Mouse (Mus musculus): ENCODE results near the gene Reg3b. TPM values are rescaled to one million over a fixed set of nuclear protein-coding genes. Genes with fewer than 3 reads are reported as not detected.
"Not testable (repeated sequence)": the region's sequence is repeated elsewhere in the genome, so short reads cannot be mapped to it uniquely, and the experiment has no call there.

The Reg3b gene
- polyA plus RNA-seq, 1 experiment from 2014 or later = not detected

DNA sequence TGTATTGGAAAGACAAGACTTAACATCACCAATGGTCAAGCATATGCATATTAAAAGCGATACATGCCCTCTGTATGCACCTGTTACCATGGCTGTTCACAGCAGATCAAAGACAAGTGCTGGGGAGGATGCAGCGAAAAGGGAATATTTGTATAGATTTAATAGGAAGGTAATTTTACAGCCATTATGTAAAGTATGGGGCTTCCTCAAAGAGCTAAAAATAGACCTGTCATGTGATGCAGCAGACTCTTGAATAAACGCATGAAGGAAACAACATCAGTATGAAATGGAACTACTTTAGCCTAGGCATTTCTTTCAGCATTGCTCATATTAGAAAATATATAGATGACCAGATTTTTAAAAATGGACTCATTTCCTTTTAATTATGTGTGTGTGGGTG lies 15.2 kb downstream of the Reg3b start:
- DNase-seq (ENCODE audit: low spot score) (no peak), ATAC-seq (ENCODE audit: insufficient read depth, low FRiP score, low TSS enrichment) (no peak)
- H3K27me3 ChIP-seq (ENCODE audit: control insufficient read depth, insufficient read depth, low read length) = no peaks in the 10 kb centered on the region
- H3K9me3 ChIP-seq (ENCODE audit: control insufficient read depth, low read length) = no peaks in the 10 kb centered on the region
- no peaks in the 10 kb centered on the region for H3K36me3 ChIP-seq (ENCODE audit: control insufficient read depth, insufficient read depth, low read length)
- WGBS = 91% methylated on average over 3 of the region's 3 CpGs
- no peak overlapping the region for H3K27ac ChIP-seq (ENCODE audit: low read depth, low read length)
- H3K4me3 ChIP-seq (ENCODE audit: low read depth, low read length) = no peak overlapping the region
- no peaks in the 10 kb centered on the region for H3K4me1 ChIP-seq (ENCODE audit: control insufficient read depth, insufficient read depth, low read length)
- no peak overlapping the region for H3K9ac ChIP-seq (ENCODE audit: low read length)
- no peak overlapping the region for H3K4me2 ChIP-seq (ENCODE audit: low read depth)

DNA sequence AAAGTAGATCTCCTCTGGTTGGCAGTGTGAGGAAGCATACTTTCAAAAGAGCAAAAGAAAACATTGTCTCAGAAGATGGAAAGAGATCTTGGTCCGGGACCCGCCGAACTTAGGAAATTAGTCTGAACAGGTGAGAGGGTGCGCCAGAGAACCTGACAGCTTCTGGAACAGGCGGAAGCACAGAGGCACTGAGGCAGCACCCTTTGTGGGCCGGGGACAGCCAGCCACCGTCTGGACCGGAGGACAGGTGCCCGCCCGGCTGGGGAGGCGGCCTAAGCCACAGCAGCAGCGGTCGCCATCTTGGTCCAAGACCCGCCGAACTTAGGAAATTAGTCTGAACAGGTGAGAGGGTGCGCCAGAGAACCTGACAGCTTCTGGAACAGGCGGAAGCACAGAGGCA lies 24.9 kb downstream of the Reg3b start, which contains the start of gene Reg2:
Gene Reg2 (plus strand): TSS at position 301 of the 400 bp plus-strand sequence.
- H3K27me3 ChIP-seq (ENCODE audit: control insufficient read depth, insufficient read depth, low read length); DNase-seq (ENCODE audit: low spot score); H3K4me1 ChIP-seq (ENCODE audit: control insufficient read depth, insufficient read depth, low read length); H3K9me3 ChIP-seq (ENCODE audit: control insufficient read depth, low read length); H3K4me2 ChIP-seq (ENCODE audit: low read depth); H3K4me3 ChIP-seq (ENCODE audit: low read depth, low read length); H3K9ac ChIP-seq (ENCODE audit: low read length); H3K36me3 ChIP-seq (ENCODE audit: control insufficient read depth, insufficient read depth, low read length); H3K27ac ChIP-seq (ENCODE audit: low read depth, low read length); ATAC-seq (ENCODE audit: insufficient read depth, low FRiP score, low TSS enrichment): not testable (repeated sequence)
- WGBS = 90% methylated on average over 4 of the region's 17 CpGs

- H3K9ac ChIP-seq (ENCODE audit: low read length); H3K4me3 ChIP-seq (ENCODE audit: low read depth, low read length); DNase-seq (ENCODE audit: low spot score); H3K27me3 ChIP-seq (ENCODE audit: control insufficient read depth, insufficient read depth, low read length); H3K4me2 ChIP-seq (ENCODE audit: low read depth); H3K36me3 ChIP-seq (ENCODE audit: control insufficient read depth, insufficient read depth, low read length); H3K27ac ChIP-seq (ENCODE audit: low read depth, low read length); ATAC-seq (ENCODE audit: insufficient read depth, low FRiP score, low TSS enrichment); H3K4me1 ChIP-seq (ENCODE audit: control insufficient read depth, insufficient read depth, low read length); H3K9me3 ChIP-seq (ENCODE audit: control insufficient read depth, low read length): not testable (repeated sequence)
These were observed 52.0 kb downstream of the Reg3b start, which contains the start of gene Reg1 for GRCm38 (mm10) chr6:78422411-78422810. Gene Reg1 (plus strand): TSS chr6:78422711.

Other genes starting within 250 kb of the Reg3b start
- not detected in 2 replicates for gene Reg3d, start 8.2 kb downstream of the Reg3b start, polyA plus RNA-seq (2014; fragmentation: Nextera tagmentation; extraction: Ambion mirVana)
- not detected in 2 replicates for gene Reg3a, start 10.1 kb downstream of the Reg3b start, polyA plus RNA-seq (2014; fragmentation: Nextera tagmentation; extraction: Ambion mirVana)
- not detected in 2 replicates for gene Reg2, start 25.0 kb downstream of the Reg3b start, polyA plus RNA-seq (2014; fragmentation: Nextera tagmentation; extraction: Ambion mirVana)
- not detected in 2 replicates for gene Reg1, start 52.1 kb downstream of the Reg3b start, polyA plus RNA-seq (2014; fragmentation: Nextera tagmentation; extraction: Ambion mirVana)
- gene Reg3g, start 98.2 kb downstream of the Reg3b start, polyA plus RNA-seq (2014; fragmentation: Nextera tagmentation; extraction: Ambion mirVana) = not detected in 2 replicates

Data from neural tube, embryonic 11.5 days (tissue).